Mouse (Mus musculus) neural tube, embryonic 15.5 days (tissue): ENCODE results near the gene Tcf7l2. TPM values are rescaled to one million over a fixed set of nuclear protein-coding genes. Genes with fewer than 3 reads are reported as not detected.
A peak's percentile ranks its signal among the peaks of the same experiment; 100 is the strongest.

Experiments used
- ATAC-seq: fragments of 200-750 bp; cut with Nextera tagmentation; 2 replicates; pipeline ENCODE4 v1.8.0; 2017; ENCODE audit warnings: mild to moderate bottlenecking, moderate TSS enrichment, moderate library complexity; ENCODE audit not compliant: low FRiP score
- H3K27ac ChIP-seq: fragments of 300-500 bp; sonication (generic); replicated peaks from 2 replicates; pipeline ENCODE4 v1.5.1; 2015; ENCODE audit warnings: mild to moderate bottlenecking, inconsistent platforms
- H3K27me3 ChIP-seq: fragments of 300-500 bp; sonication (generic); replicated peaks from 2 replicates; pipeline ENCODE4 v1.6.1; 2015; ENCODE audit warnings: inconsistent platforms
- H3K36me3 ChIP-seq: fragments of 300-500 bp; sonication (generic); 2 replicates; pipeline ENCODE4 v1.6.1; 2015; ENCODE audit warnings: inconsistent platforms
- H3K4me1 ChIP-seq: fragments of 300-500 bp; sonication (generic); 2 replicates; pipeline ENCODE4 v1.6.1; 2015; ENCODE audit warnings: inconsistent platforms
- H3K4me2 ChIP-seq: fragments of 300-500 bp; sonication (generic); 2 replicates; pipeline ENCODE4 v1.6.1; 2015; ENCODE audit warnings: inconsistent platforms, mild to moderate bottlenecking, moderate library complexity
- H3K4me3 ChIP-seq: fragments of 300-500 bp; sonication (generic); replicated peaks from 2 replicates; pipeline ENCODE4 v1.5.1; 2015; ENCODE audit warnings: mild to moderate bottlenecking, inconsistent platforms
- H3K9ac ChIP-seq: fragments of 300-500 bp; sonication (generic); replicated peaks from 2 replicates; pipeline ENCODE4 v1.6.1; 2015; ENCODE audit warnings: mild to moderate bottlenecking, inconsistent platforms
- H3K9me3 ChIP-seq: fragments of 300-500 bp; sonication (generic); replicated peaks from 2 replicates; pipeline ENCODE4 v1.6.1; 2016; ENCODE audit warnings: inconsistent platforms
- WGBS: fragments of 180-500 bp; shearing (Covaris S2); methylation state at CpG from one replicate; pipeline ENCODE4 v1.1.7; 2015; ENCODE audit warnings: mixed read lengths; 5-methylcytosine and 5-hydroxymethylcytosine counted together
- polyA plus RNA-seq: library from polyadenylated mRNA; unstranded; fragments of >200 nt; fragmentation: Nextera tagmentation; extraction: Ambion mirVana; gene quantifications from 2 replicates; pipeline ENCODE4 v1.2.1, GENCODE M21; 2015

Tcf7l2 gene
- 13.3 and 22.4 TPM in 2 replicates for polyA plus RNA-seq

DNA sequence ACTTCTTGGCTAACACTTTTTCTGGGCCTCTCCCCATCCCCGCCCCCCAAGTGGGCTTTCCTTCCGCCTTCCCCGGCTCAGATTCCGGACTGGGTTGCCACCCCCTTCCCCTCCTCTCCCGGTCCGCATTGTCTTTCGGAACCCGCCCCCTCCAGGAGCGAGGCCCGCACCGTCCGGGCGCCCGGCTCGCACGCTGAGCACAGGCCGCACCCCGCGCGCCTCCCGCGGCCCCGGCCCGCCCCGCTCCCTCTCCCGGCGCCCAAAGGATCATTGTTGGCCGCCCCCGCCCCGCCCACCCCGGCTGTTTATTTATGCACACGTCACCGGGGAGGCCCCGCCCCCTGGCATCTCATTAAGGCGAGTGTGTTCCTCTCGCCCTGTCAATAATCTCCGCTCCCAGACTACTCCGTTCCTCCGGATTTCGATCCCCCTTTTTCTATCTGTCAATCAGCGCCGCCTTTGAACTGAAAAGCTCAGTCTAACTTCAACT lies at the start of gene Tcf7l2:
Gene Tcf7l2, plus strand, starts transcription at position 382 of the 490 bp plus-strand sequence.
- Histone ChIP-seq H3K4me1 (peaks cover 43% of the 10 kb centered on the region), H3K27me3 (peaks cover 10% of the 10 kb centered on the region; the same call in 1 of the 2 replicates), H3K4me2 (peak within 1 kb of the TSS; percentile 61), H3K36me3 (no peaks in the 10 kb centered on the region), H3K27ac (peak within 1 kb of the TSS; percentile 83), H3K4me3 (peak within 1 kb of the TSS; percentile 40), H3K9ac (peak within 1 kb of the TSS; percentile 45), H3K9me3 (no peaks in the 10 kb centered on the region)
- WGBS = under 1% methylated on average over 41 of the region's 42 CpGs
- peak; percentile 78 for ATAC-seq

- H3K9me3 ChIP-seq = no peaks in the 10 kb centered on the region
- no peak for ATAC-seq
- no peak overlapping the region for H3K27ac ChIP-seq
- H3K4me2 ChIP-seq = no peak overlapping the region
- no peak overlapping the region for H3K9ac ChIP-seq
- H3K27me3 ChIP-seq = 0 out of 2 replicates have a peak, but pooled peaks cover 10% of the 10 kb centered on the region
- H3K4me3 ChIP-seq = no peak overlapping the region
- H3K4me1 ChIP-seq = 0 out of 2 replicates have a peak, but pooled peaks cover 6% of the 10 kb centered on the region
- no peaks in the 10 kb centered on the region for H3K36me3 ChIP-seq
- 25% methylated on average over 13 of the region's 13 CpGs for WGBS
Measured at GRCm38 (mm10) chr19:55694651-55695050, 47.0 kb upstream of the Tcf7l2 start.

DNA sequence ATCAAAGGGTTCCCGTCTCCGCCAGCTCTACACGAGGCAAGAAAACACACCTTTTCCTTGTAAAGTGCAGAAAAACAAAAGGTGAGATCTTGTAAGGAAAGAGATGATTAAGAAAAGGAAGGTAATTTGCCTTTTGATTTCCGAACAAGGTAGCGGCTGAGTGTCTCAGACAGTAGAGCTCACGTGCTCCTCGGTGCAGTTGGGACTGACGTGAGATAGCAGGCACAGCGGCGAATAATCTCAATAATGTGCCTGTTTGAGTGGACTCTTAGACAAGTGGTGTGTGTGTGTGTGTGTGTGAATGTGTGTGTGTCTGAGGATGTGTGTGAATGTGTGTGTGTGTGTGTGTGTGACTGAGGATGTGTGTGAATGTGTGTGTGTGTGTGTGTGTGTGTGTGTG lies 46.2 kb upstream of the Tcf7l2 start:
- Histone ChIP-seq H3K4me1 (0 out of 2 replicates have a peak, but pooled peaks cover 6% of the 10 kb centered on the region), H3K9ac (no peak overlapping the region), H3K4me2 (no peak overlapping the region), H3K9me3 (no peaks in the 10 kb centered on the region), H3K27me3 (0 out of 2 replicates have a peak, but pooled peaks cover 10% of the 10 kb centered on the region), H3K27ac (no peak overlapping the region), H3K36me3 (no peaks in the 10 kb centered on the region), H3K4me3 (no peak overlapping the region)
- WGBS = 81% methylated on average over 10 of the region's 10 CpGs
- no peak for ATAC-seq

DNA sequence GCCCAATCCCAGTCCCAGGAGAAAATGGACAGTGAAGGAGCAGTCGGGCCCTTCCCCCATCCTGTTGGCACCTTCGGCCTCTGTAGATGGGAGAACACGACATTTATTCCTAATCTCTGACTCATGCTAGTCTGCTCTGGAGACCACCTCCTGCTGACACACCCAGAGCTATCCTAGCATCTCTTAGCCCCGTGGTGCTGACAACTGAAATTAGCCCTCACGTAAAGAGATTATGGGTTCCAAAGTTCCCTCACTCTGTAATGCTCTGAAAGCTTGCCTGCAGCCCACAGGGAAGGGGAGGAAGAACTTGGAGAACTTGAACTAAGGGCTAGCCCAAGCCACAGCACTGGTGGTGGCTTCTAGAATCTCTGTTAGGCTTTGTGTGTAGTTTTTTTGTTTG lies 42.7 kb upstream of the Tcf7l2 start:
- H3K4me1 ChIP-seq = 0 out of 2 replicates have a peak, but pooled peaks cover 6% of the 10 kb centered on the region
- no peak overlapping the region for H3K4me3 ChIP-seq
- H3K27me3 ChIP-seq = 0 out of 2 replicates have a peak, but pooled peaks cover 3% of the 10 kb centered on the region
- H3K4me2 ChIP-seq = no peak overlapping the region
- H3K9ac ChIP-seq = no peak overlapping the region
- ATAC-seq = no peak
- H3K9me3 ChIP-seq = no peaks in the 10 kb centered on the region
- WGBS = 91% methylated on average over 5 of the region's 5 CpGs
- no peaks in the 10 kb centered on the region for H3K36me3 ChIP-seq
- H3K27ac ChIP-seq = no peak overlapping the region

GRCm38 (mm10) chr19:55700214-55700568 lies 41.4 kb upstream of the Tcf7l2 start:
- Histone ChIP-seq H3K9me3 (no peaks in the 10 kb centered on the region), H3K27ac (no peak overlapping the region), H3K36me3 (no peaks in the 10 kb centered on the region), H3K4me2 (no peak overlapping the region), H3K4me3 (no peak overlapping the region), H3K27me3 (0 out of 2 replicates have a peak, but pooled peaks cover 3% of the 10 kb centered on the region), H3K9ac (no peak overlapping the region), H3K4me1 (no peaks in the 10 kb centered on the region)
- no peak for ATAC-seq
- WGBS = 23% methylated on average over 6 of the region's 6 CpGs

DNA sequence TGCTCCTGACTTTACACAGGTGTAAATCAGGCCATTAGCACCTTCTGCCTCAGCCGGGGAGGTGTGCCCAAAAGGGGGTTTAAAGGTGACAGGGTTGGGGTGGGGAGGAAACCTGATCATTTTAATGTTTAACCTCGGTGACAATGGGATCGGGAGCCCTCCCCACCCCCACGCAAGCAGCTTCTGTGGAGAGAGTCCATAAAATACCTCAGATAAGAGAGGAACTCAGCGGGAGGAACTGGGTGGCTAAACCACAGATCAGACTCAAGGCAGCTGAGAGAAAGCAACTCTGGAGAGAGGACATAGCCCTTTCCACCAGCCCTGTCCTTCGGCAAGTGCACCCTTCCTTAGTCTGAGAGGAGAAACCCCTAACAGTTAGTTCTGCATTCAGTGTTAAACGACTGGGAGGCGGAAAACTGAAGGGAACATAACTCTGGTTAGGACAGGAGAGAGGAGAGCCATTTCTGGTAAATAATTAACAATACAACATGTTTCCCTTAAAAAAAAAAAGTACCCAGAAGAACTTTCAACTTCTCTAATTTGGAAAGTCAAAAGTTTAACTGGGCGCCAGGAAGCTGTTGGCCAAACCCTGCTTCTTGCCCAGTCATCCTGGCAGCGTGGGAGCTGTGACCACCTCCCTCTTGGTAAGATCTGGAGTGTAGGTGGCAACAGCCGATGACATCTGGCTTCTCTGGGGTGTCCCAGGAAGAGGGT lies 40.9 kb upstream of the Tcf7l2 start:
- H3K4me2 ChIP-seq = no peak overlapping the region
- H3K9me3 ChIP-seq = no peaks in the 10 kb centered on the region
- ATAC-seq = no peak
- no peaks in the 10 kb centered on the region for H3K36me3 ChIP-seq
- H3K4me3 ChIP-seq = no peak overlapping the region
- no peak overlapping the region for H3K27ac ChIP-seq
- H3K4me1 ChIP-seq = no peaks in the 10 kb centered on the region
- 0 out of 2 replicates have a peak, but pooled peaks cover 3% of the 10 kb centered on the region for H3K27me3 ChIP-seq
- 31% methylated on average over 11 of the region's 11 CpGs for WGBS
- no peak overlapping the region for H3K9ac ChIP-seq

GRCm38 (mm10) chr19:55701283-55701633 lies 40.4 kb upstream of the Tcf7l2 start:
- 84% methylated on average over 9 of the region's 9 CpGs for WGBS

DNA sequence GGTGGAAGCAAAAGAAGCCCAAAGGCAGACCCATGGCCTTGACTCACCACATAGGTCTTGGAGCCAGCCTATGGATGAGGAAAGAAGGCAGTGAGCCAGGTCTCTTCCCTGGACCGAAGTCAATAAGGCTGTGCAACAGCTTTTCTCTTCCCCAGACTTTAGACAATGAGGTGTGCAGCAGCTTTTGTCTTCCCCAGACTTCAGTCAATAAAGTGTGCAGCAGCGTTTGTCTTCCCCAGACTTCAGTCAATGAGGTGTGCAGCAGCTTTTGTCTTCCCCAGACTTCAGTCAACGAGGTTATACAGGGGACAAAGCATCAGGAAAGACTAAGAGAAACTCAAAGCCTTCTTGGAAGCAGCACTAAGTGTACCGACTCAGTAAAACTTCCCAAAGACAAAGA lies 39.5 kb upstream of the Tcf7l2 start:
- Histone ChIP-seq H3K4me1 (no peaks in the 10 kb centered on the region), H3K9ac (no peak overlapping the region), H3K4me2 (no peak overlapping the region), H3K36me3 (no peaks in the 10 kb centered on the region), H3K4me3 (no peak overlapping the region), H3K9me3 (no peaks in the 10 kb centered on the region), H3K27ac (no peak overlapping the region), H3K27me3 (0 out of 2 replicates have a peak, but pooled peaks cover 3% of the 10 kb centered on the region)
- WGBS = 32% methylated on average over 4 of the region's 4 CpGs
- ATAC-seq = no peak

More at GRCm38 (mm10) chr19:55701283-55701633, 40.4 kb upstream of the Tcf7l2 start:
- H3K4me1 ChIP-seq = no peaks in the 10 kb centered on the region
- no peak overlapping the region for H3K9ac ChIP-seq
- 0 out of 2 replicates have a peak, but pooled peaks cover 3% of the 10 kb centered on the region for H3K27me3 ChIP-seq
- H3K9me3 ChIP-seq = no peaks in the 10 kb centered on the region
- ATAC-seq = no peak
- H3K4me2 ChIP-seq = no peak overlapping the region
- H3K27ac ChIP-seq = no peak overlapping the region
- H3K36me3 ChIP-seq = no peaks in the 10 kb centered on the region
- no peak overlapping the region for H3K4me3 ChIP-seq

DNA sequence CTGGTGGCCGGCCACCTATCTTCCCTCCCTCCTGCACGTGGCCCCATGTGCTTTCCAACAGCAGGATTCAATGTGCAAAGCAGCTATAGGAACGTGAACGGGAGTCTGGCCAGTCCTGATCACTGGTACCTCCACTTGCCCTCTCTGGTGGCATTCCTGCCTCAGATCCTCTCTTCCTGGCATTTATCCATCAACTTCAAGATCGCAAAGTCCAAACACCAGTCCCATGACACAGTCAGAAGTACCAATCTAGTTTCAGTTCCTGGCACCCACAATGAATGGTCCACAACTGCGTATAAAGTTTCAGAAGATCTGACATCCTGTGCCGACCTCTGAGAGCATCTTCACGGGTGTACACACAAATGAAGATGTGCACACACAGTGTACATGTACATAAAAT lies 38.9 kb upstream of the Tcf7l2 start:
- Histone ChIP-seq H3K4me1 (no peaks in the 10 kb centered on the region), H3K27me3 (0 out of 2 replicates have a peak, but pooled peaks cover 3% of the 10 kb centered on the region), H3K27ac (no peak overlapping the region), H3K4me2 (no peak overlapping the region), H3K36me3 (no peaks in the 10 kb centered on the region), H3K9me3 (no peaks in the 10 kb centered on the region), H3K9ac (no peak overlapping the region), H3K4me3 (no peak overlapping the region)
- ATAC-seq = no peak
- 95% methylated on average over 8 of the region's 8 CpGs for WGBS

- no peak for ATAC-seq
- Histone ChIP-seq H3K9me3 (no peaks in the 10 kb centered on the region), H3K27me3 (no peaks in the 10 kb centered on the region), H3K27ac (no peak overlapping the region), H3K4me2 (no peak overlapping the region), H3K4me1 (no peaks in the 10 kb centered on the region), H3K4me3 (no peak overlapping the region), H3K9ac (no peak overlapping the region), H3K36me3 (no peaks in the 10 kb centered on the region)
- WGBS = 32% methylated on average over 6 of the region's 6 CpGs
Measured at GRCm38 (mm10) chr19:55704071-55704470, 37.5 kb upstream of the Tcf7l2 start.

DNA sequence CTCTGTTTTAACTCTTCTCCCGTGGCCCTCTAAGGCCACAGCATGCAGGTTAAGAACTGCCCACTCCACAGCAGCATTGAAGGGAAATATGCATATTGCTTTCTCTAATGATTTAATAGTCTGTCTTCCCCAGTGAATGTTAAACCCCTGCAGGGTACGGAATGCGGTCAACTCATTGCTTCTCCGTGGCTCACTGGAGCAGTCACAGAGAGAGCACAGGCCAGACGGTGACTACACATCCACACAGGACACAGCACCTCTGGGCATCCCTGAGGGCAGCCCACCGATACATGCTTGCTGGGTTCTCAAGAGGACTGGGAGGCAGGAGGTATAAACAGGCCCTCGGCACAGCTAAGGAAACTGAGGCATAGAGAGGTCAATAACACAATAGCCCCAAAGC lies 35.3 kb upstream of the Tcf7l2 start:
- Histone ChIP-seq H3K4me2 (no peak overlapping the region), H3K4me3 (no peak overlapping the region), H3K36me3 (no peaks in the 10 kb centered on the region), H3K9me3 (no peaks in the 10 kb centered on the region), H3K27ac (no peak overlapping the region), H3K4me1 (no peaks in the 10 kb centered on the region), H3K9ac (no peak overlapping the region), H3K27me3 (no peaks in the 10 kb centered on the region)
- ATAC-seq = no peak
- 66% methylated on average over 7 of the region's 7 CpGs for WGBS

DNA sequence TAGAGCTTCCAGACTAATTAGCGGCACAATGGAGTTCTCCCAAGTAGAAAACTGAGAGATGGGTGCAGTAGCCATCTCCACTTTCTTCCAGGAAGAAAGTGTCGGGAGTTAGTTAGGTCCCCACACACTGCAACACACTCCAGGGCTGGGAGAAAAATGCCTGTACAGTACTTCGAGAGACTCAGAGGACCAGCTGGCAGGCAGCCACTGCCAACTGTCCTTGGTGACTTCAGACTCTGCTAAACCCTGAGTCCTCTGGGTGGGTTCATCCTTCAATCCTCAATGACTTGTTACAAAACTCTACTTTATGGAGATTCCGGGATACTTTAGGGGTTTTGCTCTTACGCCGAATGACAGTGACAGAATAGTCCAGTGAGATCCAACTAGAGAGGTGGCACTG lies 34.8 kb upstream of the Tcf7l2 start:
- no peaks in the 10 kb centered on the region for H3K27me3 ChIP-seq
- H3K9me3 ChIP-seq = no peaks in the 10 kb centered on the region
- H3K9ac ChIP-seq = no peak overlapping the region
- no peak overlapping the region for H3K27ac ChIP-seq
- no peak overlapping the region for H3K4me2 ChIP-seq
- H3K4me1 ChIP-seq = no peaks in the 10 kb centered on the region
- no peaks in the 10 kb centered on the region for H3K36me3 ChIP-seq
- no peak overlapping the region for H3K4me3 ChIP-seq
- ATAC-seq = no peak
- WGBS = 91% methylated on average over 6 of the region's 6 CpGs
